Mouse (Mus musculus): Measurements from ENCODE around the gene Rab3c.

Rab3c gene

DNA sequence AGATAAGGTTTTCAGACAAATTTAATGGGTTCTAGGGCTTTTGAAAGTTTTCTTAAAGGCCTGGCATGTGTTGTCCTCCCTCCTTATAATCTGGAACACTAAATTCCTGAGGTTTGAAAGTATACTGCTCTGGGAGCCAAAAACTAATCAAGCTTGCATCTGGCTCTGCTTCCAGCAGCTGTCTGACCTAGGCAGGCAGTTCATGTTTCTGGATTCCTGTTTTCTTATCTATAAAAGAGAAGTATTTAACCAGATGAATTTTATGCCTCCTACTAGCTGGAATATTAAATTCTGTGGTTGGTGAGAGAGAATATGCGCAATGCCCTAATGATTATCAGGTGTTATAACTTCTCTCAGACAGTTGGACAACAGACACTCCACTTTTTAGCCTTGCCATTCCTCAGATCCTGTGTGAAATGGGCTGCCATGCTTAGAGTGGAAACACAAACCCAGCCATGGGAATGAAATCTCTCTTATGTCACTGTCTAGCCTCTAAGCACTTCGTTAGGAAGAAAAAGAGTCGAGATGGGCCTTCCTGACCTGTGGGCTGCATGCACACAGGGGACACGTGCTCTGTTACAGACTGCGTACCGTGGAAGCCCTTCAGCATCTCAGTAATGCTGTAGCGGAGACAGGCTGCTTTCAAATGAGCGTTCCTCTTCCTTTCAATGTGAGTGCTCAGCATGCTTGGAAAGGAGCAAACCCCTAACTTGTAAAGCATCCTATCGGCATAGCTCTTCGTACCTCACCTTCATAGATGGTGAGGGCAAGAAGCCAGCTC, 256.2 kb downstream of the Rab3c start:
- intact Hi-C loops (cut with DNase I), result no loop called here

- intact Hi-C loops (cut with DNase I), result no loop called here
Measured at GRCm38 (mm10) chr13:110023031-110023430, 257.8 kb downstream of the Rab3c start.

GRCm38 (mm10) chr13:110019774-110020173, 261.0 kb downstream of the Rab3c start:
- intact Hi-C loops (cut with DNase I), result loop anchor here (10.0 kb wide), 1 partner anchor 235 kb away; no protein-coding TSS in a partner anchor

GRCm38 (mm10) chr13:110018941-110019743, 261.7 kb downstream of the Rab3c start:
- intact Hi-C loops (cut with DNase I), result loop anchor here (10.0 kb wide), 1 partner anchor 234 kb away; no protein-coding TSS in a partner anchor

DNA sequence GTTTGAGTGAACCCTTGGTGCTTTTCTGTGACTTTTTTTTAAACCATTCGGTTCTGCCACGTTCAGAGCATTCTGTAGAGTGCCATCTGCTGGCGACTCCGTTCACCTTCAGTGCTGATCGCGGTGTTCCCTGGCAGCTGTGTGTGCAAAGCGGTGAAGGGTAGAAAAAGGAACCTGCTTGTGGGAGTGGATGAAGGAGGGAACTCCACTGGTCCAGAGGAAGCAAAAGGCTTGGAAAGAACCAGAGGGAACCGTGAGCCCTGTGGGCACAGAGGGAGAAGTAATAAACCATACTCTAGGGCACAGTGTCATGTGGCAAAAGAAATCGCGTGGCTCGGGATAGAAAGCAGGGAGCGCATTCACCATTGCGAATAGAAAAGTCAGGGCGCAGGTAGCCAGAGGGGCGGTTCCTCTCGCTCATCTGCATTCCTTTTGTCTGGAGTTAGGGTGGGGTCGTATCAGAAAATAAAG, 262.3 kb downstream of the Rab3c start:
- intact Hi-C loops (cut with DNase I), result loop anchor here (10.0 kb wide), 1 partner anchor 234 kb away; no protein-coding TSS in a partner anchor

DNA sequence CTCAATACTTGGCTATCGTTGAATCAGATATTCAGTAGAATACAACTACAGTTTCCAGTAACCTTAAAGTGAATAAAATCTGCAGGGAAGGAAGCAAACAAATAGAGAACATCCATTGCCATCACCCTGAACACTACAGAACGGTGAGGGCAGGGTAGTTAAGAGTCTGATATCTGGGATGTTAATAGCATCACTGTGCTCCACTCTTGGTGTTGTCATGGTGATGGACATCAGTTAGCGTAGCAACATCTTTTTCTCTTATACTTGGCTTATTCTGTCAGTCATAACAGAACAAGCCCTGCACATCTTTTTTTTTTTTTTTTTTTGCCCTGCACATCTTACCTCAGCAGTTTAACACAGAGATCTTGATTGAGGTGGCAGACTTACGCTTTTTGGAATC, 268.8 kb downstream of the Rab3c start:
- intact Hi-C loops (cut with DNase I), result loop anchor here (10.0 kb wide), 1 partner anchor 227 kb away; no protein-coding TSS in a partner anchor

DNA sequence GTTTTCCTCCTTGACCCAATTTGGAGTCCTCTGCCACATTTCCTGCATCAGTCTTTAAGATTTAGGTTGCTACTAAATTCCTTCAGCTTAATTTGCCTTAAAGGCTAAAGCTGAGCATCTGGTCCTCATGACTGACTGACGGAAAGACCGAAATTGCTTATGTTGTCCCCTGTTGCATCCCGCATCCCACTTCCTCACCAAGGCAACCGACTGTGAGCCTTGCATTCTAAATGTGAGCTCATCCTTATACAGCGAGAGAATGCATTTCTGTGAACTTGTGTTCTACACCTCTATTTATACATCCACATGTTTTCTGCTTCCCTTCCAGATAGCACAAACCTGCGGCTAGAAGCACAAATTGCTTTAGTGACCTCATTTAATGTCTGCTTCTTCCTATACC, 269.9 kb downstream of the Rab3c start:
- intact Hi-C loops (cut with DNase I), result loop anchor here (10.0 kb wide), 1 partner anchor 226 kb away; no protein-coding TSS in a partner anchor

DNA sequence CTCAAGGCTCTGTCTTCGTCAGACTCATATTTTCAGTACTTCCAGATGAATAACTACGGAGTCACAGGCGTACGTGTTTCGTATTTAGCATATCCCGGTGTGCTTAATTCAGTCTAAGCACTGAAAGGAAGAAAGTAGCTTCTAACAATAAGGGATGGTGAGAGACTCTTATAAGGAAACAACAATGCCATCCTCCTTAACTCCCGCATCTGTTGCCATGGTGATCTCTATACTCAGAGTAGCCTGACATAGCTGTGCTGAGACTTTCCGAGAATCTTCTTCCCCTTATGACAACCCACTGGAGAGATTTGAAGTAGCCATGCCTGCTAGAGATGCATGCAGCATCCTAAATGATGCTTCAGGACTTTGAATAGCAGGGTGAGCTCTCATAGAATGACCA, 272.3 kb downstream of the Rab3c start:
- intact Hi-C loops (cut with DNase I), result no loop called here

DNA sequence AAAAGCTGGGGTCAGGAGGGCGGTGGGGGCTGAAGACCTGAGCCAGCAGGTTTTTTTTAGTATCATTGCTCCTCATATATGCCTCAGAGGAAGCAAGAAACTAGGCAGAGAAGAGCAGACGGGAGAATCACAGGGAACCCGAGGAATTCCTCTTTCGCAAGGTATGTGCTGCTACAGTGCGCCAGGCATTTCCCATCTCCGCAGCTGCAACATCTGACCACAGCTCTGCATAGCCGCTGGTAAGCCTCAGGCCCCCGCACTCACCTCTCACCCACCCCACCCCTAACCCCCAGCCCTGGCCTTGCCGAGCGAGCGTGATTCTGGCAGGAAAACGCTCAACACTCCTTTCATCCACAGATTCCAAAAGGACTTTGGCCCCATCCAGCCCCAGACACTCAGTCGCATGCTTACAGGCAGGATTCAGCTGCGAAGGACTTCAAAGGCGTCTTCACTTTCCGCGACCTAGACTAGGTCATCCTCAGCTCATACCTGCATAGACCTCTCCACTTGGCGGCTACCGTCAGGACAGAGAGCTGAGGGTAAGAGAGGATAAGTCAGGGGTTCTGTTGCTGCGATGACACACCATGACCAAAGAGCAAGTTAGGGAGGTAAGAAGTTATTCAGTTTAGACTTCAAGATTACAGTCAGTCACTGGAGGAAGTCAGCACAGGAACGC, 274.6 kb downstream of the Rab3c start:
- intact Hi-C loops (cut with DNase I), result no loop called here
